Mouse (Mus musculus) mouse embryonic stem cell (cell line): ENCODE data around the gene Crk.

Experiments
- in situ Hi-C, 2 experiments: fragments of 300-500 bp; cut with MboI; formaldehyde crosslinking; loops; 1 replicate in 1 of 2; 3 replicates in 1 of 2; pipeline ENCODE4 v1.14.3; 2019 to 2020; ENCODE audit warnings: low sequenced_read_pairs in 2 of 2, low pct_unique_long_range_greater_than_20kb in 1 of 2, mixed read lengths in 1 of 2; ENCODE audit not compliant: unreplicated experiment in 1 of 2

Gene Crk

DNA sequence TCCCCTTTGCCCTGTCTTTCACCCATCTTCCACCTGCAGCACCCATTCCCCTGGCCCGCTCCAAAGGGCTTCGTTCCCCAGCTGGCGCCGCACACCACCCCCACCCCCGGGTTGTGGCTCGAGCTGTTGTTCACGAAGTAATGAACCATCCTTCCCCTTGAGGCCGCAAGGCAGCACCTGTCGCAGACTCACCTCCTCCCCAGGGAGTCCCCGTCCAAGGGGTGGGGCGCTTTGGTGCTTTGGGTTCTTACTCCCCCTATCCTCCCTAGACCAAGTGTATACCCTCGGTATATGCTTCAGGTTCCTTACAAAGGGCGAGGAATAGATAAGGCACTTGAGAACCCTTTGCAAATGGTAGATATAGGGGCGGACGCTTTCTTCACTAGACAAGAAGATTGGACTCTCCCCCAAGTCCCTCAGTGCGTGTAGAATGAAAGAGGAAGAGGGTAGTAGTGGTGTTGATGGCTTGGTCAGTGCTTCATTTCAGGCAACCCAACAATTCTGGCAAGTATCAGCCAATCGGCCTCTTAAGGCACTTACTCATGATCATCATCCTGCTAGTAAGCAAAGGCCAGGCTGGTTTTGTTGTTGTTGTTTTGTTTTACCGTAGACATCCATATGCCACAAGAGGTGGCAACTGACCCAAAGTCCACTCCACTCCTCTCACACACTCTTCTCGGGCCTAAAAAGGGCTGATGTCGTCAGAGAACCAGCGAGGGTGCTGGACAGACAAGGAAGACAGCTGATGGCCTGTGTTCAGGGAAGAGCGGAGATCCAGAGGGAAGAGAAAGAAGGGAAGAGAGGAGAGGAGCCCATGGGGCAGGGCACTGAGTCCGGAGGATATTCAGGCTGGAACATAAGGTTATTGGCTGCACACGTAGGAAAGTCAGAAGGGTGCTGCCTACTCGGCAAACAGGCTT is 24.3 kb upstream of the Crk start:
- in situ Hi-C loops: no loop called here

DNA sequence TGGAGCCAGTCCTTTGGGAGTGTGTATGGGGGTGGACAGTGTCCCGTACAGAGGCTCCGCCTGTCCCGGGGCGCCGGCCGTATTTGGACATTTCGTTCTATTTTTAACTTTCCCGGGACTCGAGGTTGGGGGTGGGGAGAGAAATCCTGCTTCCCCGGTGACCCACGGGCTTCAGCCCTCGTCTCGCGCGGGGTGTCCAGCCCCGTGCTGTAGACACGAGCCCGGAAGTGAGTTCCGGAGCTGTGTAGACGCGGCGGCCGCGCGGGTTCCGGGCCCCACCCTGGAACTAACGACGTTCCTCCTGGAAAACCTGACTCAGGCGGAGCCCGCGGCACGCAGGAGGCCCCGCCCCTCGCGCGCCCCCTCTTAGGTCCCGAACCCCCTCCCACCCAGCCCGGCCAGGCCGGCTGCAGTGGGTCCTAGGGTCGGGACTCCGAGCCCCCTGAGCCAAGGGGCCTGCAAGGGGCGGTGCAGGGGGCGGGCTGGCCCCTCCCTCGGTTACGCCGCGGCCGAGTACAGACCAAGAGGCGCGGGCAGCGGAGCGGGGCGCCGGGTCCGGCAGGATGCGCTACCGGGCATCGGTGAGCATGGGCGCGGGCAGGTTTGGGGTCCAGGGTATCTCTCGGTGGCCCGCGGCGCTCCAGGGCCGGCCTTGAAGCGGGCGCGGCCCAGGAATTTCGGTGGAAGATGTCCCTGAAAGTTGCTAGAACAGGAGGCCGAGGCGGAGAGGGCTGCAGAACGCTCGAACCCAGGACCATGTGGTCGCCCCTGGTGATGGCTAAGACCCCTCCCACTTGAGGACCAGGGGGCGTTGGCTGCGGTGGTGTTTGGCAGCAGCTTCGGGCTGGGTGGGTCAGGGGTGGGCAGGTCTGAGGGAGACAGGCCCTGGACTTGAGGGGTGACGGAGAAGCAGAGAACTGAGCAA is 23.2 kb upstream of the Crk start:
- in situ Hi-C loops: no loop called here

DNA sequence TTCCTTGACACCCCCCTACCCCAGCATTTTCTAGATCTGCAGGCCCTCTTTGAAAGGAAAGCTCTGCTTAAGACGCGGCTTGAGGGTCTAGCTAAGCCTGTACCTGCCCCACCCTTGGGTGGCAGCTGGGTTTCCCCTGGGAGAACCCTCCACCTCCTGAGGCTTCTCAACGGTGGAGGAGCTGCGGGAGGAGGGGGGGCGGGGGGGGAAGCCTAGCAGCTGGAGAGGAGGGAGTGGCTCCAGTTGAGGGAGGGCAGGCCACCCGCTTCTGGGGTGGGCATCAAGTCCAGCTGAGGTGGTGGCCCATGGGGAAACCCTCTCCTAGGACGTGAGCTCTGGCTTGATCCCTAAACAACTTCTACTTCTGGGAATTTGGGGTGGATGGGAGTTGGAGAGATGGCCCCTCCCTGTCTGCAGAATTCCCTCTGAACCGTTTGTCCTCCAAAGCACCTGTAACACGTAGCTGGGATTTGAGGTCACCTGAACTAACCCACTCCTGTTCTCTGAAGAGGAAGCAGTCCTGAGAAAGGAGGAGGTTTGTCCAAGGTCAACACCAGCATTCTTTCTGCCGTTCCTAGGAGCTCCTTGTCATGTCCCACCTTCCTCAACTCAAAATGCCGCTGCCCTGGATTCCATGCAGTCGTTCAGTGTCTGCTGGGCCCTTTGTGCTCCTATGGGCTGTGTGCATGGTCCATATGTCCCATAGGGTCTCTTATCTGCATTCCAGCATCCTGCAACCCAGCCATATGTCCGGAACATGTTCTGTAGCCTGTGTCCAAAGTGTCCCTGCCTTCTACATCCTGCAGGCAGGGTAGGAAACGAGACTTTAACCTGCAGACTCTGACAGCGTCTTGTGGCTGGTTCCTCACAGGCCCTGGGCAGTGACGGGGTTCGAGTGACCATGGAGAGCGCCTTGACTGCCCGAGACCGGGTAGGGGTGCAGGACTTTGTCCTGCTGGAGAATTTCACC is 22.2 kb upstream of the Crk start:
- in situ Hi-C loops: no loop called here

DNA sequence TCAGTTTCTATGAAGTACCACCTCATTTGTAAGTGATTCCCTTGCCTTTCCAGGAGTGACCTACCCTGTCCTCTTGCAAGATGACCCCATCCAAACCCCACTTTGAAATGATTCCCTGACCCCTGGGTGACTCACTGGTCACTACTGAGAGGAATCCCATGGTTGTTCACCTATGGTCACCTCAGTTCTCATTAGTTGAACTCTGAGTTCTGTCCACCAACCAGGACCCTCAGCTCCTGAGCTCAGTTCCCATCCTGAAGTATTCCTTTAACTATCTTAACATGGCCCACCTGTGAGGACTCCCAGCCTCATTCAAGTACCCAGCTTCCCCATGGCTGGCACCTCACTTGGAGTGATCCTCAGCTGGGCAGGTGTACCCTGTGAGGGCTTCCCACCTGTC is 21.2 kb upstream of the Crk start:
- in situ Hi-C loops: no loop called here

DNA sequence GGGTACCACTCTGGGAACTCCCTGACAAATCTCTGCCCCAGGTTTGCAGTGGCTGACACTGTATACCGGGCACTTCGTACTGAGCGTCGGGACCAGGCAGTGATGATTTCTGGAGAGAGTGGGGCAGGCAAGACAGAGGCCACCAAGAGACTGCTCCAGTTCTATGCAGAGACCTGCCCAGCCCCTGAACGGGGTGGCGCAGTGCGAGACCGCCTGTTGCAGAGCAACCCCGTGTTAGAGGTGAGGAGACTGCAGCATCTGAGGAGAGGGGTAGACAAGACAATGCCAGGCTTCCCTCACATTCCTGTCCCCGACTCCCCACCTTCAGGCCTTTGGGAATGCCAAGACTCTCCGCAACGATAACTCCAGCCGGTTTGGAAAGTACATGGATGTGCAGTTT is 20.7 kb upstream of the Crk start:
- in situ Hi-C loops: no loop called here

DNA sequence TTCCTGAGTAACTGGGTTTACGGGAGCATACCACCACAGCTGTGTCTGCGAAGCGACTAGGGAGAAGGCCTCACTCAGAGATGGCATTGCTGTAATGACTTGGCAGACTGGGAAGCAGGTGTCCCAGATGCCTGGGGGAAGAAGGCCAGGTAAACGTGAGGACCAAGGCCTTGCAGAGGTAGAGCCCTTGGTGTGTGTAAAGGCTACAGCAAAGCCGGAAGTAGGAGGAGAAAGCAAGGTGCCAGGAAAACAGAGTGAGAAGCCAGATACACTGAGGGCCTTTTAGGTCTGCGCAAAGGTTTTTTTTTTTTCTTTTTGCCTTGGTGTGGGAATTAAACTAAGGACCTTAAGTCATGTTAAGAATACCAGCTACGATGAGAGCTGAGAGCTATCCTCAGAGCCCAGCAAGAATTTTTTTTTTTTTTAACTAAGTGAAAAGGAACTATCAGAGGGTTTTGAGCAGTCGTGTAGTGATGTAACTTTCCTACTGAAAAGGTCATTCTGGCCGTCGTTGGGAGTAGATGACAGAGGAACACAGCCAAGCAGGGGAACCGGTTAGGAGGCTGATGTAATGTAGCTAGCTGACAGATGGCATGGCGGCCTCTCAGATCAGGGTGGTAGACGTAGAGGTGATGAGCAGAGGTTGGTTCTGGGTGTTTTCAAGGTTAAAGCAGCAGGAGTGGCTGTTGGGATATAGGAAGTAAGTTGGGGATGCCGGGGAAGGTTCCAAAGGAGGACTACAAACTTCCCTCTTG is 19.9 kb upstream of the Crk start:
- in situ Hi-C loops: no loop called here

DNA sequence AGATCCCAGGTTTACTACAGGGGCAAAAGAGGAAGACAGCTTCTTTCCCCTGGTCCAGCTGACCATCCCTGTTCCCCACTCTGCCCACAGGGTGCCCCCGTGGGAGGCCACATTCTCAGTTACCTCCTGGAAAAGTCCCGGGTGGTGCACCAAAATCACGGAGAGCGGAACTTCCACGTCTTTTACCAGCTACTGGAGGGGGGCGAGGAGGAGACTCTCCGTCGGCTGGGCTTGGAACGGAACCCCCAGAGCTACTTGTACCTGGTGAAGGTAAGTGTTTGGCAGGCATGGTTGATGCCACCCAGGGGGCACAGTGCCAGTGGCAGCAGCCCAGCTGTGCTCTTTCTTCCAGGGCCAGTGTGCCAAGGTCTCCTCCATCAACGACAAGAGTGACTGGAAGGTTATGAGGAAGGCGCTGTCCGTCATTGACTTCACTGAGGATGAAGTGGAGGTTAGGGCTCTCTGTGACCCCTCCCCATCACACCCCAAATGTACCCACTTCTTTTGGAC is 18.9 kb upstream of the Crk start:
- in situ Hi-C loops: no loop called here

DNA sequence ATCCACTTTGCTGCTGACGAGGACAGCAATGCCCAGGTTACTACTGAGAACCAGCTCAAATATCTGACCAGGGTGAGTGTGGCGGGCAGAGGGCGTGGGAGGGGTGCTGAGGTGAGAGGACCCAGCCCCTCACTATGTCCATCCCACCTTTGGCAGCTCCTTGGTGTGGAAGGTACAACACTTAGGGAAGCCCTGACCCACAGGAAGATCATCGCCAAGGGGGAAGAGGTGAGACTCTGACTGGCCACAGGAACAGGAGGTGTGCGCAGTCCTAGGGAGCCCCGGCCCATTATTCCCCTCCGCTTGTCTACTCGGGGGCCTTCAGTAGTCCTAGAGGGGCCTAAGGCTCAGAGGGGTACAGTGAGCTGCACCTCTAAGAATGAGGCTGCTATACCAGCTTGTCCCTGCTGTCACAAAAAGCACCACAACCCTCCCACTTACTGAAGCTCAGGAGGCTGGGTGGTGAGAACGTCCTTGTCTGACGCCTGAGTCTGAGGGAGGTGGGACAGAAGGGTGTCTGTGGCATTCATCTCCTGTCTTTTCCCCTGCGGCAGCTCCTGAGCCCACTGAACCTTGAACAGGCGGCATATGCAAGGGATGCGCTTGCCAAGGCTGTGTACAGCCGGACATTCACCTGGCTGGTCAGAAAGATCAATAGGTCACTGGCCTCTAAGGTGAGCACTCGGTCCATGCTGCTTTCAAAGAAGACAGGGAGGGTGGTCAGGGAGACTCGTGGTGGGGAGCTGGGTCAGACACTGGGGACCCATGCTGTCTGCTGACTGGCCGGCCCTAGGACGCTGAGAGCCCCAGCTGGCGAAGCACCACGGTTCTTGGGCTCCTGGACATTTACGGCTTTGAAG is 17.9 kb upstream of the Crk start:
- in situ Hi-C loops: no loop called here

DNA sequence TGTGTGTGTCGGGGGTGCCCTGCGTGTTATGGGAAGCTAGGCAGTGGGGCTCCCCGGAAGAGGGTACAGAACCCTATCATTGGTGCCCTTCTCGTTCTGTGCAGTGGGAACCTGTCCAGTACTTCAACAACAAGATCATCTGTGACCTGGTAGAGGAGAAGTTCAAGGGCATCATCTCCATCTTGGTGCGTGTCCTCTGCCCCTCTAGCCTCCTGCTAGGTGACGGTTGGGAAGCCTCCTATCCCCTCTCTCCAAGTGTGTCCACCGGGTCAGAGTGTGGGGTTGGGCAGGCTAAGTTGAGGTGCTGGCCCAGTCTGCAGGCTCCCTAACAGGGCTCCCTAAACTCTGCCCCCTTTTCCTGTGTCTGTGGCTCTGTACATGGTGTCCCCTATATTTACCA is 16.9 kb upstream of the Crk start:
- in situ Hi-C loops: no loop called here

DNA sequence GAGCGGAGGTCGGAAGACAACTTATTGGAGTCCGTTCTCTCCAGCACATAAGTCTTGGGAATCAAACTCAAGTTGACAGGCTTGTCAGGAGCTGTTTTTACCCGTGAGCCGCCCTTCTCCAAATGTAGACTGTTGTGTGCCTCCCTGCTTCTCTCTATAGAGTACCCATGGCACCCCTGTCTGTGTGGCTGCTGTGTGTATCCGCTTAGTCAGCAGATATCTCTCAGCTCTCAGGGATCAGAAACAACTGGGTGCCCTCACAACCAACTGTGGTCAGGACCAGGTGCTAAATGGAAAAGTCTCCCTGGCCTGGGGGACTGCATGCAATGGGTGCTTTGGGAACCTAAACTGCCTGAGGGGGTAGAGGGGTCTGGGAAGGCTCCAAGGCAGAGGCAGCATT is 12.8 kb upstream of the Crk start:
- in situ Hi-C loops: no loop called here

DNA sequence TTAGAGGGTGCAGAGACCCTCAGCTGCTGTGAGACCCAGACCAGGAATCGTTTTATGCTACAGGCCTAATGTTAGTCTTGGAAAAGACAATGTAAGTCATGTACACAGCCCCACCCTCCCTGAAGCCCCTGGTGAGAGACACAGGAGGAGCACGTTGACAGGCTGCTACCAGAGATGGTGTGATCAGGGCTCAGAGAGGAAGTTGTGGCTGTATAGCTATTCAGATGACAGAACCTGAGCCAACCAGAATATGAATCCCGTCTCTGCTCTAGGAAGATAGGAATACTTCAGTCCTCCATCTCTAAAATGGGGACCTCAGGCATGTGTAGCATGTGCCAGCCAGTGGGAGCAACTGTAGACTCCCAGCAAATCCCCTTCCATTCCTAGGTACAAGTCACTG is 10.4 kb upstream of the Crk start:
- in situ Hi-C loops: no loop called here

DNA sequence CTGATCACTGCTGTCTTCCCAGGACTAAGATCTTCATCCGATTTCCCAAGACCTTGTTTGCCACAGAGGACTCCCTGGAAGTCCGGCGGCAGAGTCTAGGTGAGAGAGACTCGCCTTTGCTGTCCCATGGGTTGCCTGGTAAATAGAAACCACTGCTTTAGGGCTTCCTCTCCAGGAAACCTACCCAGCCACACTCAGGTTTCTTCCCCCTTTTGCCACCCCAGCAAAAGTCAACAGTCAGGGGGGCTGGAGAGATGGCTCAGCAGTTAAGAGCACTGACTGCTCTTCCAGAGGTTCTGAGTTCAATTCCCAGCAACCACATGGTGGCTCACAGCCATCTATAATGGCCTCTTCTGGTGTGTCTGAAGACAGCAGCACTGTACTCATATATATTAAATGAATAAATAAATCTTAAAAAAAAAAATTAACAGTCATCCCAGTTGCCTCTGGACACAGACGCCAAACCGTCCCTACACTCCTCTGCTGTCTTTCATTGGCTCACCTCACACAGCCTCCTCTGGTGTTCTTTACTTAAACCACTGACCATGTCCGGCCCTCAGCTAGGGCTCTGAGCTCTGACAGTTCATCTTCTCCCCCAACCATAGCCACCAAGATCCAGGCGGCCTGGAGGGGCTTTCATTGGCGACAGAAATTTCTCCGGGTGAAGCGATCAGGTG is 9.7 kb upstream of the Crk start:
- in situ Hi-C loops: no loop called here

DNA sequence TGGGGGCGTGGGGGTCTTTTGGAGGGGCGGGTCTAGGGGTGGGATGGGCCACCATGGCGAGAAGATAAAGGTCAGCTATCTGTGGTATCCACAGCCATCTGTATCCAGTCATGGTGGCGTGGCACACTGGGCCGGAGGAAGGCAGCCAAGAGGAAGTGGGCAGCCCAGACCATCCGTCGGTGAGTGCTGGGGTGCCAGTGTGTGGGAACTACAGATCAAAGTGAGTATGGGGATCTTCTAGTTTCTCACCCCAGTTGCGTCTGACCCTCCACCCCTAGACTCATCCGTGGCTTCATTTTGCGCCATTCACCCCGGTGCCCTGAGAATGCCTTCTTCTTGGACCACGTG is 9.2 kb upstream of the Crk start:
- in situ Hi-C loops: no loop called here

DNA sequence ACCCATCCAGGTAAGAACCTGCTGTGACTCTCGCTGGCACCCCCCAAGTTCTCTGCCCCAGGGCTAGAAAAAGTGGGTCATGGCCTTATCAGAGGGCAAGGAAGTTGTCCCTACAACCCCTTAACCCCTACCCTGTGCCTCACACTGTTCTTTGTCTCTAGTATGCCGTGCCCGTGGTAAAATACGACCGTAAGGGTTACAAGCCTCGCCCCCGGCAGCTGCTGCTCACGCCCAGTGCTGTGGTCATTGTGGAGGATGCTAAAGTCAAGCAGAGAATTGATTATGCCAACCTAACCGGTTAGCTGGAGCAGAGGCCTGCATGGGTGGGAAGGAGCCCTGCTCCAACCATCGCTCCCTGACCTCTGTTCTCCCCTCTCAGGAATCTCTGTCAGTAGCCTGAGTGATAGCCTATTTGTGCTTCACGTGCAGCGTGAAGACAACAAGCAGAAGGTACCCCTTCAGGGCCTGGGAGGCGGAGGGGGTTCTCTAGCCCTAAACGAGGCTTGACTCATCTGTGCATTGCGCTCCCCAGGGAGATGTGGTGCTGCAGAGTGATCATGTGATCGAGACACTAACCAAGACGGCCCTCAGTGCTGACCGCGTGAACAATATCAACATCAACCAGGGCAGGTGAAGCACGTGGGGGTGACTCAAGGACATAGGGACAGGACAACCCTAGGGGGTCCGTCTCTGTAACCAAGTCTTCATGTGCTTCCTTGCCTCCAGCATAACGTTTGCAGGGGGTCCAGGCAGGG is 7.5 kb upstream of the Crk start:
- in situ Hi-C loops: no loop called here

DNA sequence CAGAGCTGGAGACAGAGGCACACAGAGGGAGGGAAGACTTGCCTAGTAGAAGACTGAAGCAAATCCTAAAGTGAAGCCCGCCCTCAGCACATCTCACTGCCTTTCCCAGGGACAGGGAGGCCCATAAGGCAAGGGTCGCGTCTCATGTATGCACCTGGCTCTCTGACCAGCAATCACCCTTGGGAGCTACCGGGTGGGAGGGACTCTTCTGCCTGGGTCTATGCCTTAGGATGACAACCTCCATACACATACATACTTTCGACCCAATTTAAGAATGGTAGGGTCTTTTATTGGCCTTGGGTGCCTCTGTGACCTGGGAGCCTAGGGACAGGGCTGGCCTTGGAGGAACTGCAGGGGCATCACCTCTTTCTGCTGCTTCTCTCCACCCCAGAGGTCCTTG is 5.6 kb upstream of the Crk start:
- in situ Hi-C loops: no loop called here

DNA sequence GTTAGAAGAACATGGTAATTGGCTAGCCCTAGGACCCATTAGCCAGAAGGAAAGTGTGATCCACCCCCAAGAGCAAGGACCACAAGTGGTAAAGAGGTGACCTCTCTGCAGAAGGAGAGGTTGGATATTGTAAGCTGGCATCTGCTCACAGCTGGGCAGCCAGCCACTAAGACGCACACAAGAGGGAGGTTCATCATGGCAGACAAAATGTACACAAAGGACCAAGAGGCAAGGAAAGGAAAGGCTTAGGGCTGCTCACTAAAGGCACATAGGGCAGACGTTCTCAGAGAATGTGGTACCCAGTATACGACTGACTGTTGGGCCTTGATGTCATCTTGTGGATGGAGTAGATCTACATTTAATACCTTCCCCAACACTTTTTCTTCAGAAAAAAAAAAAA is 4.2 kb upstream of the Crk start:
- in situ Hi-C loops: no loop called here
